Mouse (Mus musculus) lung, postnatal 36 days (tissue): ENCODE measurements at regions not wholly inside any gene's neighbourhood (a gene's known extent, or its start where the extent isn't known, plus 50 kb on each side); places are given as distances from the start of the nearest gene placed in this dataset.

Source experiments
- DNase-seq: peaks from one replicate; pipeline ENCODE4 v3.0.0; 2022; ENCODE audit warnings: mixed read lengths

DNA sequence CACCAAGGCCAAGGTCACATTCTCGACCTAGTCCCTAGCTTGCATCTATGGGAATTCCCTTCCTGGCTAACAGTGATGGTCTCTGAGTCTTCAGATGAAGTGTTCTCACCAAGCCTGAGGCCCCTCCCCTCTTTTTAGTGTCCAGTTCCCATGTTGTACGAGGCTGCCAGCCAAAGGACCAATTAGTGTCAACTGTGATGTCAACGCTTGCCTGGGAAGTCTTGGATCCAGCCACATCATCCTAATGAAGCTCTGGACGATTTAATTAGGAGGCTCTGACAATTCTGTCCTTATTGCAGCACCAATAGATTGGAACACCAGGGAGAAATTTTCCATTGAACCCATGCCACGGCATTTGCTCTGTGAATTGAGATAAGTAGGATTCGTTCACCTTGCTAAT lies 202.4 kb upstream of the Gm6657 start:
- DNase-seq, result no peak

DNA sequence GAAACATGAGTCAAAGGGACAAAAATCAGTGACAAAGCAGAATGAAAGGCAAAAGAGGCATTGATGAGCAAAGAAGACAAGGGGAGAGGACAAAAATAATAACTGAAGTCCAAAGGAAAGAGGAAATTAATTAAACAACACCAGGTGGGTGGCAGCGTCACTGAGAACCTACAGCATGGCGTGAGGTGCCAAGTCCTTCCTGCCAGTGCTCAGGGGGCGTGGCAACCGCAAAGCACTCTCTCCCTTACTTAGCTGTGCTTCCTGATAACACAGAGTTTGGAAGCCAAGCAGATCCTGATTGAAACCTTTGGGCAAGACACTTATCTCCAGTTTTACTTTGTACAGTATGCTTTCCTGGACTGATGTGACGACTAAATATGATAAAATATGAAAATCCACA lies 199.9 kb upstream of the Gm6657 start:
- DNase-seq, result no peak

DNA sequence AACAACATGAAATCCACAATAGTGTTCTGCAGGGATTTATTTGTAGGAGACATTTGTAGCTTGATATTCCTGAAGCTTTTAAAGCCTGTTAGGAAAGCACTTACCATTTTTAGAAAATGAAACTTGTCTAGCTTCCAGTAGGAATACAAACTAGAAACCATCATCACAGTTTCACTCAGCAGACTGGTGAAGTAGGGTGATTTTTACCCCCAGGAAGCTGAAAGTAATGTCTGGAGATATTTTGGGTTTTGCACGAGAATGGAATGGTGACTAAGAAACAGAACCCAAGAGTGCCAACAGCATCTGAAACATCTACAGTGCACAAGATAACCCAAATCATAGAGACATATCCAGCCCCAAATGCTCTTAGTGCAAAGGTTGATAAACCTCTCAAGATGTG lies 196.1 kb upstream of the Gm6657 start:
- DNase-seq, result no peak

DNA sequence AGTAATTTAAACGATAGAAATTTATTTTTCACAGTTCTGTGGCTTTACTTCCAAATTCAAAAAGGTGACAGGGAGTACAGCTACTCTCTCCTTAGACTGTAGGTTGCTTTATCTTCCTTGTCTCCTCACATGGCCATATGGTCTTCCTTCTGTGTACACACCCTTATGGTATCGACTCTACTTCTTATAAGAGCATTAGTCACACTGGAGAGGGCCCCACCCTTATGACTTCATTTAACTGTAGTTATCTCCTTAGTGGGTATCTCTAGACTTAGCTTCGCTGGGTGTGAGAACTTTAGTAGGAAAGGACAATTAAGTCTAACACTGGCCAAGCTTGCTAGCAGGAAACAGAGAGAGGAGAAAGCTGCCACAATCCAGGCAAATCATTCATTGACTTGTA lies 193.6 kb upstream of the Gm6657 start:
- no peak for DNase-seq

DNA sequence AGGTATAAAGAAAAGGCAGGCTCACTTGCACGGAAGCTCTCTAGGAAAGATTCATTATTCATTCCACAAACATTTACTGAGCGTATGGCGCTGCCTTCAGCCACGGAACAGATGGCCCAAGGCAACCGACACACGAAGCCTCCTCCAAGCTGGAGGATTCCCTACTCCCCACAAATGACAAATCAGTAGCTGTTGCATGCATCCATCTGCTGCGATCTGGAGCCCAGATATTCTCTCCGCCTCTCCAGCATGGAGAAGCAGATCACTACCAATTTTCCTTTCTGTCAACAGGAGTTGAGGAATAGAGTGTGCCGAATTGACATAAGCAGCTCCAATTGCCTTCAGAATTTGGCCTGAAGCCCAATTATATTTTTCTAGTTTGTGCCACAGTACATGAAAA lies 192.2 kb upstream of the Gm6657 start:
- no peak for DNase-seq

DNA sequence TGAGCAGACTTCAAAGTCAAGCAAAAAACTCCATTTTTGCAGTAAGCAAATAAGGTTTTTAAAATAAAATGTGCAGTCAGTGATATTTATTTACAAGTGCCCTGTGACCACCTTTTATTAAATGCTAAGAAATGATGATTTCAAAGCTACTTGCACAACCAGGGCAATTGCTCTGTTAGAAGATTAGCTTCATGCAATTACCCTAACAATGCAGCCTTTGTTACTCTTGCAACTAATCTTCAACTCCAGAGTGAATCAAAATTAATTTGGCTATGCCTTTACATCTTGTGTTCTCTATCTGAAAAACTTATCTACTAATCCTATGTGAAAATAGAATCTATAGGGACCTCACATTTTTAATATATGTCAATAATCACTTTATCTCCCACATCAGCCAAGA lies 160.3 kb upstream of the Gm6657 start:
- no peak for DNase-seq

DNA sequence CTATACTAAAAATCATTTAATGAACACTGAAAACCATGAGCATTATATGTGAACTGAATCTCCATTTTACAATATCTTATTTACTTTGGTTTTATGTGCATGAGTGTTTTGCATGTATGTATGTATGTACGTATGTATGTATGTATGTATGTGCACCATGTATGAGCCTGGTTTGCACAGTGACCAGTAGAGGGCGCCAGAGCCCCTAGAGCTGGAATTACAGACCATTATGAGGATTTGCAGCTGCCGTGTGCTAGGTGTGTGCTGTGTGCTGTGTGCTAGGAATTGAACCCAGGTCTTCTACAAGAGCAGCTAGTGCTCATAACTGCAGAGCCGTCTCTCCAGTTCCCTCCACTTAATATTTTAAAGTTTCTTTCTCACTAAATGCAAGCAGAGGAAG lies 147.5 kb upstream of the Gm6657 start:
- no peak for DNase-seq

DNA sequence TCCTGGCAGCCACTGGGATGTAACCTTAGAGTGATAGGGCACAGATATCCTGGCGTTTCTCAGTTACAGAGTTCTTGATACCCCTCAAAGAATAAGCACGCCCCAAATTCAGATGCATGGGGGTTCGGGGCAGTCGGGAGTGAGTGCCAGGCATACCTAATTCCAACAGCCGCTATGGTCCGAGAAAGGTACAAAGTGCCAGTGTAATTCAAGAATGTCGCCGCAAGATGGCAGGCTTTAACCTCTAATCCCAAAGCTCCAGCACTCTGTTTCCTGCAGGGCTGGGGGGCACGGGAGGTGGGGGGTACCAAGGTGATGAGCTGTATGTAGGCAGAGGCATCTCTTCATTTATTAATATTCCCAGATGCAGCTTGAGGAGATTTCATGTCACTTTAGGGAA lies 138.1 kb upstream of the Gm6657 start:
- DNase-seq, result peak; percentile 51

DNA sequence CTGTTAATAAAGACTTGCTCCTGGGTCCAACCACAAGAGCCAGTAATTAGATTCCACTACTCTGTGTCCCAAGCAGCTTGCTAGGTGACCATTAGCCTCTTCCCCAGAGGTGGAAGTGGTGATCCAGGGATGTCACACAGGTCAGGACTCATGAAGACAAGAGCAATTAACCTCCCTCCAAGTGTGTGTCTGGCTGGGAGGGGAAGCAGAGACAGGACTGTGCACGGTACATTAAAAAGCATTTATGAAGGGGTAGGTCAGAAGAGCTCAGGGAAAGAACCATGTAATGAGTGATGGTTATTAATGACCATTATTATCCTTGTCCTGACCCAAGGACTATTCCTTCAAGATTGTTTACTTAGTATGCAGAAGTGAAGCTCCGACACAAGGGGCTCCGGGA lies 136.9 kb upstream of the Gm6657 start:
- no peak for DNase-seq

DNA sequence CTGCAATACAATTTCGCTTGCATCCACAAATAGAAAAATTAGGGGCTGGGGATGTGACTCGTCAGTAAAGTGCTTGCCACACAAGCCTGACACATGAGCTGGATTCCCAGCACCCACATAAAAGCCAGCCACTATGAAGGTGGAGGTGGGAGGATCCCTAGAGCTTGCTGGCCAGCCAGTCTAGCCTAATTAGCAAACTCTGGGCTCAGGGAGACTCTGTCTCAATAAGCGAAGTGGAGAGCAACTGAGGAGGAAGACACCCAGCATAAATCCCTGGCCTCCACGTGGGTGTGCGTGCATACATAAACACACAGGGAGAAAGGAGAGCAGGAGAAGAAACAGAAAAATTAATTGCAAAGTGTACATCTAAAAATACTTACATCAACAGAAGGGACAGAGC lies 134.1 kb upstream of the Gm6657 start:
- DNase-seq, result no peak

DNA sequence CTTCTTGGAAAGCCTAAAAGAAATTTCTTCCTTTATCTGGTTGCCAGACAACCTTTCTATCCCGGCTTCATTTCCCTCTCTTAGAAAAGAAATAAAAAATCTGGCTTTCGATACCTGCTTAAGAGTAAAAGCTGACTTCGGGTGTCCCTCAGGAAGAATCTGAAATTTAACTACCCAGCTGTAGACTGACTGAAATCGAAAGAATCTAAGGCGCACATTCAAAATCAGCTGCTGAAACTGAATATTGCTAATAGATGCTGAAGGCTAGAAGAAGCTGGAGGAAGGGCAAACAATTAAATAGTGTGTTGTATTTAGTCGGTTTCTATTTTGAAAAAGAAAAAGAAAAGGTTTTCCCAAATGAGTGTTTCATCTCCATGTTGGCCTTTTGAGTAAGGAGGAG lies 128.0 kb upstream of the Gm6657 start:
- no peak for DNase-seq

DNA sequence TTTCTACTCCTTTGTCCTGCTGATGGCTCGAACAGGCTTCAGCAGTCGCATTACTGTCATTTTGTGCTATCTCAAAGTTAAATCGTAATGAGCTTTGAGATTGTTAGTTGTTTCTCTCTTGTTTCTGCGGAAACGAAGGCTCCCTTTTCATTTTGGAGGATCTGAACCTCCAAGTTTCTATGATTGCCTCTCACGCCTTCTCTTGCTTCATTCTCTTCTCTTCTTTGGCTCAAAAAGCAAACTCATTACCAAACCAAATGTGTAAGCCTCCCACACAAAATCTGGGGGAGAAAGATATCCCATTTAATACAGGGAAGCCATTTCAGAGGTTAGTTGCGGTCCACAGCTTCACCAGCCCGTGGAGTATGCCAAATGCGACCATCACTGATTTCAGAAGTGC lies 121.1 kb upstream of the Gm6657 start:
- DNase-seq, result no peak

DNA sequence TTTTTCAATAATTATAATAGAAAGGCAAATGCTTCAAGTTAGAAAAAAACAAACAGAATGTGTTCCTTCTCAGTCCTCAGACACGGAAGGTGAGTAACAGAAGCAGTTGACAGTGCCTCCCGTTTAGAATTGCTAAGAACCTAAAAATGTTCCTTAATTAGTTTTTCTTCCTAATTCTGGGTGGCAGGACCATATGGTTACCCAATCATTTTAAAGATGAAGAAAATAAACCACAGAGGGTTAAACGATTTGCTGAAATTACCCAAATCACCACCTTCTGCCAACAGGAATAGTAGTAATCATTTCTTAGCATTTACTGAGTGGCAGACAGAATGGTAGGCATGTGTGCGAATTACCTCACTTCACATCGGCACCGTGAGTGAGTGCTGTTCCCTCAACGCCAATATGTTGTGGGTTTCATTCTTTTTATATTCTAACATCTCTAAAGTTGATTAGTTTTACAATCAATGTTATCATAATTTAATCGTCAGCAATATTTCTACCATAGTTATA lies 119.7 kb upstream of the Gm6657 start:
- no peak for DNase-seq

DNA sequence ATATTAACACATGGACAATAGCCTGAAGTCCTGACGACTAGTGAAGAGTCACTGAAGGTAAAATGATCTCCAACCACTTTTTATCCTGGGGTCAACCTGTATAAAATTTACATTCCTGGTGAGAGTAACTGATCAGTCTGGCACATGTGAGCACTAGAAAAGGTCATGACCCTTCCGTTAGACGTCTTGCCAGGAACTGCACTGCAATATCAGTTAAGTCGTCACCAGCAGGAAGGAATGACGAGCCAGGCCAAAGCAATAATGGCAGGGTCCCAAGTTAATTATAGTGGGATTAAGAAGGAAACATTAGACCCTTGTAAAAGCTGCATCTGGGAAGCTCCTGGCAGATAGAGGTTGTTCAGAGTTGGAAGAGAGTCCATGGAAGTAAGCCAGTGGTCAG lies 116.8 kb upstream of the Gm6657 start:
- peak; percentile 29 for DNase-seq

DNA sequence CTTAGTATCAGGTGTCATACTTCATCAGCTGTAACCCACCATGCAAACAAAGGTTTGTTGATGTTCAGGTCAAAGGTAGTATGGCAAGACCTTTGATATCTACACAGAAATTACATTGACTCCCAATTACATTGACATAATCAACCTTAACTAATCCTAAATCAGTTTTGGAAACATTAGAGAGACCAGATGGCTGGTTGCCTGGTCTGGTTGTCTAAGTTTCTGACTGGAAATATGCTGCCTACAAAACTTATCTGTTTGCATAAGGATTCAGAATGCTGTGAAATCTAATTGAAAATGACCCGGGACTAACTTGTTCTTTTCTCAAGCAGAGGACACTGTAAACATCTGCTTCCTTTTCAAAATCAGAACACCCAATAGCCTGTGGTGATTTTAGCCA lies 111.9 kb upstream of the Gm6657 start:
- DNase-seq, result no peak

DNA sequence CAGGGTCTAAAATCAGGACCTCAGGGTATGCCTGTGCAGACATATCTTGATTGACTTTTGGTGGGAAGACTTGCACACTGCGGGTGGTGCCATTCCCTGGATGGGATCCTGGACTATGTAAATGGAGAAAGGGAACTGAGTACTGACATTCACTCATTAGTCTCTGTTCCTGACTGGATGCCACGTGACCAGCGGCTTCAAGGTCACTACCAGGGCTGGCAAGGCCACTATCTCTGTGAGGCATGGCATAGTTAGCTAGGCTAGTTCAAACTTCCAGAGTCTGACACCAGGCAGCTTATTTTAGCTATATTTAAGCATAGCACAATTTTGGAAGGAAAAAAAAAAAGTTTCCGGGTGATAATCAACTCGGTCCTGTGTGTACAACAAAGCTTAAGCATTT lies 108.0 kb upstream of the Gm6657 start:
- no peak for DNase-seq

DNA sequence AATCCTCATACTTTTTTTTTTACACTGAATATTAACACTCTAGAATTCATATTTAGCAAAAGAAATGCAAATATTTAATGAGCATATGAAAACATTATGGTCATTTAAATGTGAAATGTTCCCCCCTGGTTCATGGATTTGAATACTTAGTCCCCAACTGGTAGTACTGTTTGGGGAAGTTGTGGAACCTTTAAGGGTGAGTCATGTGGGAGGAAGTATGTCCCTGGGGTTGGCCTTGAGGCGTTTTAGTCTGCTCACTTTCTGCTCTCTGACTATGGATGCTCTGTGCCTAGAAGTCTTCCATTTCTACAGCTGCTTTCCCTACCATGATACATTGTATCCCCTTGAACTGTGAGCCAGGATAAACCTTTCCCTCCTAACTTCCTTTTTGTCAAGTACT lies 106.1 kb upstream of the Gm6657 start:
- no peak for DNase-seq

DNA sequence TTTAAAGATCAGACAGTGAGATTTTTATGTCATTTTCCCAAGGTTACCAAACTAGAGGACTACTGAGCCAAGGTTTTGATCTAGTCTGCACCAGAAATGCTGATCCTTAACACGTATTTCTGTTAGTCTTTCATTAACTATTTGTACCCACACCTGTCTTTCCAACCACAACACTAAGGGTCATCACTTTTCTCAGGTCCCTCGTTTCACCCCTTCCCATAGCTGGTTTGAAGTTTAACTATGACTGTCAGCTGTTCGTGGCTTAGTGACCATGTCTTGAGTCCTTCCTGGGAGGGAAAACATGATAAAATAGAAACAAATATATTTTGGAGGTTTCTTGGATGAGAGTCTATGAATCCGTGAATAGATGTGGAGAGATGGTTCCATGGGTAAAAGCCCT lies 99.6 kb upstream of the Gm6657 start:
- no peak for DNase-seq

DNA sequence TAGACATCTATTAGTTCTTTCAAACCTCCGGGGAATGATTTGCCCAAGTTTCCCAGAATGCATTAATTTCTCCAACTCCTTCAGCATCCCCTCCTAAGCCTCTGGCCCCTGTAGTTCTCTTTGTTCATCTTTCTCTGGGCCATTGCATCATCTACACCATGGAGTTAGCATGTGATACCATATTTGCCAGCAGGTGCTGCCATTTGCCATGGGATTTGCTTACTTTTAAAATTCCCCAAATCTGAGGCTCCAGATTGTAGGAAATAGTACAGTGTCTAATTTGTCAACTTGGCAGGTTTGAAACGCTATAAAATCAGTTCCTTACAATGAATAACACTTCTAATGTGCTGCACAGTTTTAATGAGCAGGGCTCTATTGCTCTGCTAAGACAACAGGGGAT lies 98.7 kb upstream of the Gm6657 start:
- DNase-seq, result no peak

DNA sequence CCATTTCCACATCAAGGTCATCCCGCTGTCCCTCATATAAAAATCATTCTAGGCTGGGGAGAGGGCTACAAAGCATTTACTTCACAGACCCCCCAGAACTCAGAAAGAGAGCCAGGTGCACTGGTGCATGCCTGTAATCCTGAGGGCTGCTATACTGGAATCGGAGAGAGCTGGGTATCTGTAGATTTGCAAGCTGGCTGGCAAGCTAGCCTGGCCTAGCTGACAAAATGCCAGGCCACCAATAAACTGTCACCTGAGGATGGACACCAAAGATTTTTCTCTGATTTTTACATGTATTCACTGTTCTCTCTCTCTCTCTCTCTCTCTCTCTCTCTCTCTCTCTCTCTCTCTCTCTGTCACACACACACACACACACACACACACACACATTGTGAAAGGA lies 98.1 kb upstream of the Gm6657 start:
- no peak for DNase-seq

DNA sequence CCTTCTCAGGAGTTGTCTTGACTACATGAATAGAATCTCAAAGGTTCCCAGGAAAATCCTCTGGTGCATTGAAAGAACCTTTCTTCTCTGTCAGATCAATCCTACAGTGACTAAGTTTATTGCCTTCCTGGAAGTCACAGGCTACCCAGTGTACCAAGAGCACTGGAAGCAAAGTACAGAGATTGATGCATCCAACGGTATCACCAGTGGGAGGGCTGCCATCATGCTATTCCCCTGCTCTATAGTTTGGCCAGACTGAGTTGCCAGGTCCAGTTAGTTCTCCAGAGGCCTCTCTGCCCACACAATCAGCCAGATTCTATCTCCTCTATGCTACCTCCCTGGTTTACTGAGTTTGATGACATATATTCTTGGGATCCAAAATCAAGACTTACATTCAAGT lies 96.9 kb upstream of the Gm6657 start:
- DNase-seq, result no peak

DNA sequence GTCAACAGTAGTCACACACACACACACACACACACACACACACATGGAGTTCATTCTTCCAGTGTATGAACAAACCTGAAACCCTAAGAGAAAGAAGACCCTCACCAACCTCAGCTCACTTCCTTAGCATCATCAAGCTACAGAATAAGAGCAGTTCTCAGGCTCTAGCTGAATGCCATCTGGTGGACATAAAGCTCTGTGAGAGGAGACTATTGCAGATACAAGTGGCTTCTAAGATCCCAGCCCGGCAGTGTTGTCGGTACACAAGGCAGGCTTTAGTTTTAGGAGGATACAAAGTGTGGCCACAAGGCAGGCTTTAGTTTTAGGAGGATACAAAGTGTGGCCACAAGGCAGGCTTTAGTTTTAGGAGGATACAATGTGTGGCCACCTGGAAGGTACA lies 96.3 kb upstream of the Gm6657 start:
- no peak for DNase-seq

DNA sequence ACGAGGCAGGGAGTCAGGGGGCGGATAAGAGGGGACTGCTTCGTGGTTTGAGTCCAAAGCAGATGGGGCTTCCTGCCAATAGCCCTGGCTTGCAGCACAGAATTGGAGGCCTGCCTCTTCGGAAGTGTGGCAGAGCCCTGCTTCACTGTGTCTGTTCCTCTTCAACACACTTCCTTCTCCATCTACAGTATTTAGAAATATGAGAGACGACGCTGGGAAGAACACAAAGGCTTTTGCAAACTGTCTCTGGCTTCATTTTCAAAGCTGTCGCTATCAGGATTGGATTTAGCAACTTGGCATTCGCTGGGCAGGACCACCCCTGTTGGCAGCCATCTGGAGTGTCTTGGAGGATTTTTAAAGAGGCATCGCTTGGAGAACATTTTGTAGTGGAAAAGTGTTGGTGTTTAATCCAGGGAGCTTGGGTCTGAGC lies 95.3 kb upstream of the Gm6657 start:
- DNase-seq, result peak; percentile 39

DNA sequence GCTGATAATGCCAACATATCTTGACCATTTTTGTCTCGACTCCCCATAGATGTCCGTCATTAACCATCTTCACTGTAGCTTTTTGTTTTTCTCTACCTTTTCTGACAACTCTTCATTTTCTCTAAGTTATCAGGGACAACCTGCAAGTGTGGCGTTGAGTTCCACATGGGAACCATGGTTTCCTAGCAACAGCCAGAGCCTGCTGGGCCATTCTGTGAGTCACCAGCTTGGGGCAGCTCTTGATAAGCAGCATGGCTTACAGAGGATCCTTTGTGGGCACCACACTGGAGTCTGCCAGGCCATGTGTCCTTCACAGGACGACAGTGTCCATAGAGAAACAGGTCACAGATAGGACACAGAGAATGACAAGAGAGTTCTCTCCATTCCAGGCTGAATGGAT lies 94.3 kb upstream of the Gm6657 start:
- DNase-seq, result no peak

DNA sequence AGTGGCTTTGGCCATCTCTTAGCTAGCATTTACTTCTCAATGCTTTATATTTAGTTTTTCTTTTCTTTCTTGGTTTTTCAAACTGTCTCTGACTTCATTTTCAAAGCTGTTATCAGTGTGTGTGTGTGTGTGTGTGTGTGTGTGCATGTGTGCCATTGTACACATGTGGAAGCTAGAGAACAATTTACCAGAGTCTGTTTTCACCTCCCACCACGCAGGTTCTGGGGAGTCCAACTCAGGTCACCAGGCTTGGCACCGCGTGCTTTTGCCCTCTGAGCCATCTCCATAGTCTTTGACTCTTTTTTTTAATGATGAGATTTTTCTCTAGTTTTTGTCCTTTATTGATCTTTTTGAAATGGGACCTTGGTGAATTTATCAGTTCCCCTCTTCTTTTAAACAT lies 93.3 kb upstream of the Gm6657 start:
- DNase-seq, result no peak

DNA sequence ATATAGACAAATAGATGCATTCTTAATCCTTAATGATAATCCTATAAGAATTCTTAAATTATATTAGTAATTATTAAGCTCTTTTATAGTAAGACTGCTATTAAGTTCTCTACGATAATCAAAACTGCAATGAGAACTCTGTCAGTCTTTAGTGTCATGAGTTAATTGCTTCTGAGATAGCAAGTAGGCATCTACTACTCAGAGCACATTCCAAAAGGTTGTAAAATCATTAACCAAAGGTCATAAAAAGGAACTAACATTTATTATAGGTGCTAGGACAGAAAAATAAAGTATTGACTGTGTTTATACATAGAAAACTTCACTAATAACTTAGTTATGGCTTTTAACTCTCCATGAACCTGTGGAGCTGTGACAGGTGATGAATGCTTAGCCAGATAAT lies 84.1 kb upstream of the Gm6657 start:
- DNase-seq, result no peak
